Mouse (Mus musculus): ENCODE results near the gene Actl10. TPM values are rescaled to one million over a fixed set of nuclear protein-coding genes. Genes with fewer than 3 reads are reported as not detected.

Gene Actl10
- polyA plus RNA-seq, 1 experiment from 2014 or later: 0.66 TPM

DNA sequence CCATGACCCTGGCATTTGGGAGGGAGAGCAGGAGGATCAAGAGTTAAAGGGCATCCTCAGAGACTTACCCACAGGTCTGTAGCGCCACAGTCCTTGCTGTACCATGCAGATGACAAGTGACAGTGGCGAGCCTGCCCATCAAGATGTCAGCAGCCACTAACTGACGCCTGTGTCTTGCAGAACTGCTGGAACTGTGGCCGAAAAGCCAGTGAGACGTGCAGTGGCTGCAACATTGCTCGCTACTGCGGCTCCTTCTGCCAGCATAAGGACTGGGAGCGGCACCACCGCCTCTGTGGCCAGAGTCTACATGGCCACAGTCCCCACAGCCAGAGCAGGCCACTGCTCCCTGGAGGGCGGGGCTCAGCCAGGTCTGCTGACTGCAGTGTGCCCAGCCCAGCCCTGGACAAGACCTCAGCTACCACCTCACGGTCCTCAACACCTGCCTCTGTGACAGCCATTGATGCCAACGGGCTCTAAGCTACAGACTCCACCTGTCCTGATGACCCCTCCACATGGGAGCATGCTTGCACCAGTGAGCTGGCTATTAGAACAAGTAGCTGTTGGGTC is 16.8 kb upstream of the Actl10 start:
- ATAC-seq (ENCODE audit: low FRiP score): no peak
- Histone ChIP-seq H3K36me3 (replicated peaks) (peaks cover 63% of the 10 kb centered on the region), H3K27me3 (no peaks in the 10 kb centered on the region), H3K4me1 (peaks cover 28% of the 10 kb centered on the region), H3K27ac (no peak overlapping the region), H3K9me3 (no peaks in the 10 kb centered on the region), H3K4me2 (no peak overlapping the region), H3K4me3 (replicated peaks) (no peak overlapping the region), H3K9ac (no peak overlapping the region)
- WGBS: 95% methylated on average over 12 of the region's 12 CpGs

DNA sequence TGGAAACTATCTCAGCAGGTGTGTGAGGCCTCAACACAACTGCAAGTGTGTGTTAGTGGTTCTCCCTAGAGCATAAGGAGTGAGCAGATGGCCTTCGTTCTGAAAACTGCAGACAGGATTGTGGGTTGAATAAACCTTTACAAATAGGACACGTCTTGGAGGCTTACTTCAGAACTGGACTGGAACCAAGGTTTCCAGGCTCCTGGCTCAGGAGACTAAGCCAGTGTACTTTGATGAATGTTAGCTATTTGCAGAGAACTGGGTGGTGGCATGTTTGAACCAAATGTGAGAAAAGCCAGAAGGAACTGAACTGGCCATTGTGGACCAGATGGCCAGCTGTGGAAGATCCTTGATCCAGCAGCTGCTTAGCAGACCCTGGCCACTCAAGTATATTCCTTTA is 13.3 kb upstream of the Actl10 start:
- Histone ChIP-seq H3K36me3 (replicated peaks) (peaks cover 35% of the 10 kb centered on the region), H3K4me1 (peaks cover 21% of the 10 kb centered on the region), H3K9ac (no peak overlapping the region), H3K9me3 (no peaks in the 10 kb centered on the region), H3K27me3 (no peaks in the 10 kb centered on the region), H3K27ac (peak overlapping the region; percentile 27; the same call in 1 of the 2 replicates), H3K4me3 (replicated peaks) (no peak overlapping the region), H3K4me2 (no peak overlapping the region)
- no peak for ATAC-seq (ENCODE audit: low FRiP score)
- WGBS: 60% methylated on average over 2 of the region's 2 CpGs

DNA sequence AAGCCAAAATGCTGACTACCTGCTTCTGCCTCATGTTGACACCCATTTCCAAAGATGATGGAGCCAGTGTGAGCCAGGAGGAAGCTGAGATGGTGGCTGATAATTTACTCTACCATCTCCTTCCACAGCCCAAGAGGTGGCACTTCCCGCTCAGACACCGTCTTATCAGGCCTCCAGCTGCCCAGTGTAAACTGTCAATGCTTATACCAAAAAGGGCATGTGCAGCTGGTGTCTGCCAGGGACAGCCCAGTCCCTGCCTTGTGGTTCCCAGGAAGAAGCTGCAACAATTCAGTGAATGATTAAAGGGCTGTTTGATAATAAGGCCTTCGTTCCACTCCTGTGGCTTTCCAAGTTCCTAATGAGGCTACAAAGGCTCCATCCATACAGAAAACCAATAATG is 12.9 kb upstream of the Actl10 start:
- no peaks in the 10 kb centered on the region for H3K27me3 ChIP-seq
- no peak; the same call in 1 of the 2 replicates for ATAC-seq (ENCODE audit: low FRiP score)
- H3K9me3 ChIP-seq: no peaks in the 10 kb centered on the region
- no peak overlapping the region for H3K4me2 ChIP-seq
- H3K4me3 ChIP-seq (replicated peaks): no peak overlapping the region
- H3K4me1 ChIP-seq: peaks cover 21% of the 10 kb centered on the region
- H3K27ac ChIP-seq: peak overlapping the region; percentile 27; the same call in 1 of the 2 replicates
- peaks cover 32% of the 10 kb centered on the region for H3K36me3 ChIP-seq (replicated peaks)
- no peak overlapping the region for H3K9ac ChIP-seq
- WGBS: 51% methylated on average over 3 of the region's 3 CpGs

DNA sequence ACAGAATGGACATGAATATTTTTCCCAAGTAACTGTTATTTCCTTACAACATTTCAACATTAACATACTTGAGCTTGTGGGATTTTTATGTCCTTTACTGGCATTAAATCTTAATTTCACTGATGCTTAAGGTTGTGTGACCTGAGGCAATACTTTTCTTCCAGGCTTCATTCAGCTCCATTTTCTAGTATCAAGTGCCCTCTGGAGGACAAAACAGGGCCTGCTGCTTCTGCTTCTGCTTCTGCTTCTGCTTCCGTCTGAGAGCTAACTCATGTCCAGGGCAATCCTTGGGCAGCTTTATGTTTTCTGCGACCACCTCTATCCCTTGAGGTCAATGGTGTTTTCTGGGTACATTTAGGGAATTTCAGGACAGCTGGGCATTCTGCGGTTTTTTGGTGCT is 11.9 kb upstream of the Actl10 start:
- Histone ChIP-seq H3K36me3 (replicated peaks) (peaks cover 23% of the 10 kb centered on the region), H3K27ac (no peak overlapping the region), H3K4me2 (no peak overlapping the region), H3K4me1 (peaks cover 21% of the 10 kb centered on the region), H3K9me3 (no peaks in the 10 kb centered on the region), H3K4me3 (replicated peaks) (no peak overlapping the region), H3K27me3 (no peaks in the 10 kb centered on the region), H3K9ac (no peak overlapping the region)
- 74% methylated on average over 3 of the region's 3 CpGs for WGBS
- no peak for ATAC-seq (ENCODE audit: low FRiP score)

DNA sequence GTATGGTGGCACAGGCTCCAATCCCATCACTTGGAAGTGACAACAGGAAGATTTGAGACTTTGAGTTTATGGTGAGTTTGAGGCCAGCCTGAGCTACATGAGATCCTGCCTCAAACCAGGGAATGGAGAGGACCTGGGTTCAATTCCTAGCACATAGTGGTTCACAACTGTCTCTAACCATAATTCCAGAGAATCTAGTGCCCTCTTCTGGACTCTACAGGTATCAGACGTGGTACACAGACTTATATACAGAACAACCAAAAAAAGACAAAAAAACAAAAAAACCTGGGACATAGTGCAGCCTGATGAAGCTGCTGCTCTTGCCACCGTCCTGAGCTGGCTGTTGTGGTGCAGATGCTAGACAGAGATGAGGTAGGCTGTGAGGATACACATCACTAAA is 9.9 kb upstream of the Actl10 start:
- H3K27me3 ChIP-seq: no peaks in the 10 kb centered on the region
- H3K27ac ChIP-seq: no peak overlapping the region
- ATAC-seq (ENCODE audit: low FRiP score): no peak
- no peaks in the 10 kb centered on the region for H3K9me3 ChIP-seq
- peaks cover 18% of the 10 kb centered on the region for H3K4me1 ChIP-seq
- H3K4me3 ChIP-seq (replicated peaks): no peak overlapping the region
- peaks cover 8% of the 10 kb centered on the region for H3K36me3 ChIP-seq (replicated peaks)
- no peak overlapping the region for H3K4me2 ChIP-seq
- no peak overlapping the region for H3K9ac ChIP-seq
- 88% methylated on average over 2 of the region's 2 CpGs for WGBS

DNA sequence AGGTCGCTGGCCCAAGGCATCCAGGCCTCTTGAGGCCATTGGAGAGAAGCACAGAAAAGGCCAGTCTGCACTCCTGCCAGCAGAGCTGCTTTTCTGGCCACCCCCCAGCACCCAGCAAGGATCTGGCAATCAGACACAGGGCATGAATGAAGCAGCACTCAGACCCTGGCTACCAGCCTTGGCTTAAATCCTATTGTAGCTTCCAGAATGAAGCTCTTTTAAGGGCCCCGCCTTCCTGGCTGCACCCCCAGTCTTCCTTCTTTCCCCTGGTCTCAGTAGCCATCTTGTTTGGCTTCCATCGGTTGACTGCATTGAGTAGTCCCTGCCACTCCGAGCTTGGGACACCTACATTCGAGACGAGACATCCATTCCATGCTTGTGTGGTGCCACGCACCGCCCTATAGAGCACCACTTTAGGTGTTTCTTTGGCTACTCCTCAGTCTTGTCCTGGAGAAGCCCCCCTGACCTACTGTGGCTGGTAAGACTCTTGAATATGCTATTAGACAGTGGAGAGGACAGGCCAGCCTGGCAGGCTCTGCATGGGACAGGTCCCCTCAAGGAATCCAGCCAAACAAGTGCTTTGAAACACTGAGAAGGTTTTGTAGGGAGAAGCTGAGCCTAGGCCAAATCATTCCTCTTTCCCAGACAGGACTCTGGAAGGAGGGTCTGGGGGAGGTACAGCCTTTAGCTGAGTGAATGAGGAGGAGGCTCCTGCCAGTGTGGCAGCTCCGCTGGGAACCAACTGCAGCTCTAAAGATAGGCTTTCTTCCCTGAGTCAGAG is 7.8 kb upstream of the Actl10 start:
- Histone ChIP-seq H3K4me3 (replicated peaks) (no peak overlapping the region), H3K4me2 (no peak overlapping the region), H3K9me3 (no peaks in the 10 kb centered on the region), H3K9ac (no peak overlapping the region), H3K36me3 (replicated peaks) (no peaks in the 10 kb centered on the region; the same call in none of the 2 replicates), H3K4me1 (peaks cover 9% of the 10 kb centered on the region; the same call in 1 of the 2 replicates), H3K27ac (peak overlapping the region; percentile 46), H3K27me3 (no peaks in the 10 kb centered on the region)
- no peak for ATAC-seq (ENCODE audit: low FRiP score)
- WGBS: 83% methylated on average over 9 of the region's 9 CpGs

DNA sequence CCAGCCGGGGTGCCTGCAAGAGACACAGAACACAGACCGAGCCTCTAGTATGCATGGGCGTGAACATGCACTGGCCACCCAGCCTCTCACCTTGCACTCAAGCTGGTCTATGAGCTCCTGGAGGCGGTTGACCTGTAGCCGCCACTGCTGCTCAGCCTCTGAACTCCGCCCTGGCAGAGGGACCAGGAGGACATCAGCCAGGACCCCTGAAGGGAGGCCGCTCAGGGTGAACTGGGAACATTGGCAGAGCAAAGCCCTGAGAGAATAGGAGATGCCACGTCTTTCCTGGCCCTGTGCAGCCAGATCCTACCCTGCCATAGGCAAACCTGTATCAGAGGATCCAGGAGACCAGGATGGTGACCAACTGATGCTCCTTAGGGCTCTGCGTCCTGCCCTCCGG is 4.9 kb upstream of the Actl10 start, which contains the start of gene 1700003F12Rik:
1700003F12Rik (plus strand) TSS at position 375 of the 400 bp plus-strand sequence.
- no peak within 1 kb of the TSS for H3K9ac ChIP-seq
- H3K27ac ChIP-seq: no peak within 1 kb of the TSS
- no peak within 1 kb of the TSS for H3K4me2 ChIP-seq
- H3K27me3 ChIP-seq: peaks cover 21% of the 10 kb centered on the region
- H3K4me3 ChIP-seq (replicated peaks): no peak within 1 kb of the TSS
- WGBS: 92% methylated on average over 10 of the region's 10 CpGs
- no peak for ATAC-seq (ENCODE audit: low FRiP score)
- H3K9me3 ChIP-seq: no peaks in the 10 kb centered on the region
- peaks cover 20% of the 10 kb centered on the region for H3K4me1 ChIP-seq
- no peaks in the 10 kb centered on the region; the same call in 1 of the 2 replicates for H3K36me3 ChIP-seq (replicated peaks)

DNA sequence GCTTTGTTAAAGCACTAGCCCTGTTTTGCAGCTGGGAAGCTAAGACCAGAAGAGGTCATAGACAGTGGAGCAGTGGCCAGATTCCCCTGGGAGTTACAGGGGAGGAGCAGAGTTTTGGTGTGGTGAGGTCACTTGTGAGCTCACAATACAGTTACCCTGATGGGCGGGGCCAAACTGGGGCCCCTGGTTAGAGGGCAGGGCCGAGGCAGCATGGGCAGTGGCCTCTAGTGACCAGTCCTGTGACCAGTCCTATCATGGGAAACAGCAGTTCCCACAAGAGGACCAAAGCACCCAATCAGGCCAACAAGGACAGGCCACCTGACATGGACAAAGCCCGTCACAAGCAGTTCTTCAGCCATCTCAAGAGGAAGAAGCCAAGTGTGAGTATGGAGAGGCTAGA is 2.9 kb upstream of the Actl10 start:
- WGBS: 44% methylated on average over 3 of the region's 3 CpGs
- H3K4me1 ChIP-seq: peaks cover 31% of the 10 kb centered on the region
- H3K4me2 ChIP-seq: peak overlapping the region; percentile 84; the same call in 1 of the 2 replicates
- peaks cover 31% of the 10 kb centered on the region for H3K27me3 ChIP-seq
- H3K4me3 ChIP-seq (replicated peaks): no peak overlapping the region
- H3K9ac ChIP-seq: no peak overlapping the region
- H3K27ac ChIP-seq: no peak overlapping the region
- no peak for ATAC-seq (ENCODE audit: low FRiP score)
- H3K9me3 ChIP-seq: no peaks in the 10 kb centered on the region
- H3K36me3 ChIP-seq (replicated peaks): no peaks in the 10 kb centered on the region; the same call in 1 of the 2 replicates

DNA sequence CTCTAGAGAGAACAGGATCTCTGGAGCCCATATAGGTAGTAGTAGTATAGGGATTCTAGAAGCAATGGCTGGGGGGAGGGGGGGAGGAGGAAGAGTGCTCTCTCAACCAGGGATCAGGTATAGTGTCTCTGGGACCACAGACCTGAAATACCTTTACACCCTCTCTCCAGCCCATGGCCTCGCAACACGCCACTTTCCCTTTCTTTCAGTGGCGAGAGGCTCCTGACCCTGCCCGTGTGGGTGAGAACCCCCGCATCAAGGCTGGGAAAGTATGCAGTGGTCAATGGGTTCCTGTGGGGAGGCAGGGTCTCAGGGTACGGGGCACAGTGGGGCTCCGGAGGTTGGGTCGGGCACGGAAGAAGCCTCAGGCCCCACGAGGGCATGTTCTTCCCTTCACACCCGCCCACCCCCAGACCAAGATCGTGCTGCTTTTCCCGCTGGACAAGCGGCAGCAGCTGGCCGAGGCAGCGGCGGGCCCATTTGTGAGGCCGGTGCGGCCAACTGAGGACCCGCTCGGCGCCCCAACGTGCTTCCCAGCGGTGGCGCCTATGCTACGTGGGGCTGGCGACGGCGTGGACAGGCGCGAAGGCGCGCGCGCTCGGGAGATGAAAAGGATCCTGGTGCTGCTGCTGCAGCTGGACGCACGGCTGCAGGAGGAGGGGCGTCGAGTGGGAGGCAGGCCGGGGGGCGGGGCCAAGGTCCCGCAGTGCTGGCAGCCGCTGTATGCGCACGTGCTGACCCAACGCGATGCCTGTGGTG is 2.3 kb upstream of the Actl10 start:
- Histone ChIP-seq H3K36me3 (replicated peaks) (no peaks in the 10 kb centered on the region; the same call in 1 of the 2 replicates), H3K4me1 (peaks cover 31% of the 10 kb centered on the region), H3K9ac (peak overlapping the region; percentile 56), H3K27ac (no peak overlapping the region), H3K4me2 (peak overlapping the region; percentile 84), H3K27me3 (peaks cover 31% of the 10 kb centered on the region), H3K9me3 (no peaks in the 10 kb centered on the region), H3K4me3 (replicated peaks) (peak overlapping the region; percentile 41)
- ATAC-seq (ENCODE audit: low FRiP score): peak; percentile 82
- 2% methylated on average over 48 of the region's 48 CpGs for WGBS

DNA sequence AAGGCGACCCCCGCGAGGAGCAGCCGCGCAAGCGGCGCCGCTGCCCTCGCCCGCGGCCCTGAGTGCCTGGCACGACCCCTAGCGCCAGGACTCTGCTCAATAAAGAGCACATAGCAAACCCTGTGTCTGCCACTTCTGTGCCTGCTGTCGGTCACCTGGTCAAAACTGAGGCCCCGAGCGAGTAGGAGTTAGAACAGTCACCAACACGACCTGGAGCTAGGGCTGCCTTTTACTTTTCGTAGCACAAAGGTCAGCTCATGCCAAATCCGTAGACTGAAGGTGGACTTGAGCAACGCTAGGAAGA is 1.7 kb upstream of the Actl10 start:
- no peak overlapping the region for H3K9ac ChIP-seq
- peaks cover 31% of the 10 kb centered on the region for H3K4me1 ChIP-seq
- no peaks in the 10 kb centered on the region for H3K9me3 ChIP-seq
- peaks cover 31% of the 10 kb centered on the region for H3K27me3 ChIP-seq
- WGBS: 15% methylated on average over 20 of the region's 20 CpGs
- ATAC-seq (ENCODE audit: low FRiP score): no peak
- peak overlapping the region; percentile 41 for H3K4me3 ChIP-seq (replicated peaks)
- no peak overlapping the region for H3K27ac ChIP-seq
- H3K4me2 ChIP-seq: peak overlapping the region; percentile 84
- H3K36me3 ChIP-seq (replicated peaks): no peaks in the 10 kb centered on the region; the same call in 1 of the 2 replicates

DNA sequence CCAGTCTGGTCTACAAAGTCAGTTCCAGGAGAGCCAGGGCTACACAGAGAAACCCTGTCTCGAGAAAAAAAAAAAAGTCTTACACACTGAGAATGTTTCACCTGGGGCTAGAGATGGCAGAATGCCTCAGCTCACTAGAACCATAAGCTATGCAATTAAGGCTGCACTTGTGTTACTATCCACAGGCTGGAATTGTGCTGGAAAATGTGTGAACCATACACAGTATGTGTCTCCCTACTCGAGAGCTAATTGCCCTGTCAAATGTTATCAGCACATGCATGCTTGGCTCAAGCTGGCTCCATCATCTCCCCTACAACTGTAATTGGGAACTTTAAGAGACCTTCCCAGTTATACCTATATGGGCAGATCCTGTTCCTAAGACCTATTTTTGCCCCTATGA is 639 bp upstream of the Actl10 start:
- no peak for ATAC-seq (ENCODE audit: low FRiP score)
- WGBS: 72% methylated on average over 2 of the region's 2 CpGs
- peaks cover 31% of the 10 kb centered on the region for H3K27me3 ChIP-seq

DNA sequence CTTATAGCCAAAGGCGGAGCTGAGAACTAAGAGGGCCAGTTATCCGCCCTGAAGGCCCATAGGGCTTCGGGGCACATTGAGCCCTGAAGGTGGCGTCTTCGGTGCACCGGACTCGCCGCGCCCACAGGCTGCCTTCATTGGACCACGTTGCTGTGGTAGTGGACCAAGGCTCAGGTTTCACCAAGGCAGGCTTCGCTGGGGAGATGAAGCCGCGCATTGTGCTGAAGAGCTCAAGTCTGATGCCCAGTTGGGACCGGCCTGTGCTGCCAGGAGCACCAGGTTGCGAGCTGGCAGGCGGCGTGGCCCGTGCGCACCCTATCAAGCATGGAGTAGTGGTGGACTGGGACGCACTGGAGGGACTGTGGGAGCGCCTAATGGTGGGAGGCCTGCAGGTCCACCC is 351 bp downstream of the Actl10 start:
- 0 out of 2 replicates have a peak, but pooled peaks have one; percentile 2 for ATAC-seq (ENCODE audit: low FRiP score)
- no peaks in the 10 kb centered on the region for H3K9me3 ChIP-seq
- 31% methylated on average over 21 of the region's 21 CpGs for WGBS
- no peaks in the 10 kb centered on the region for H3K36me3 ChIP-seq (replicated peaks)
- peak overlapping the region; percentile 40 for H3K4me2 ChIP-seq
- peaks cover 35% of the 10 kb centered on the region for H3K4me1 ChIP-seq
- H3K27ac ChIP-seq: no peak overlapping the region
- 0 out of 2 replicates have a peak overlapping the region, but pooled peaks have one; percentile 36 for H3K9ac ChIP-seq
- peaks cover 31% of the 10 kb centered on the region for H3K27me3 ChIP-seq
- no peak overlapping the region for H3K4me3 ChIP-seq (replicated peaks)

More for the DNA sequence above, 639 bp upstream of the Actl10 start:
- Histone ChIP-seq H3K36me3 (replicated peaks) (no peaks in the 10 kb centered on the region; the same call in 1 of the 2 replicates), H3K9ac (no peak overlapping the region), H3K9me3 (no peaks in the 10 kb centered on the region), H3K27ac (no peak overlapping the region), H3K4me3 (replicated peaks) (no peak overlapping the region), H3K4me2 (no peak overlapping the region), H3K4me1 (peaks cover 31% of the 10 kb centered on the region)
